Mouse (Mus musculus): Measurements from ENCODE around the gene Clps. TPM values are rescaled to one million over a fixed set of nuclear protein-coding genes. Genes with fewer than 3 reads are reported as not detected.
A peak's percentile ranks its signal among the peaks of the same experiment; 100 is the strongest.

Gene Clps
- polyA plus RNA-seq, 1 experiment from 2014 or later = 0.44 TPM

DNA sequence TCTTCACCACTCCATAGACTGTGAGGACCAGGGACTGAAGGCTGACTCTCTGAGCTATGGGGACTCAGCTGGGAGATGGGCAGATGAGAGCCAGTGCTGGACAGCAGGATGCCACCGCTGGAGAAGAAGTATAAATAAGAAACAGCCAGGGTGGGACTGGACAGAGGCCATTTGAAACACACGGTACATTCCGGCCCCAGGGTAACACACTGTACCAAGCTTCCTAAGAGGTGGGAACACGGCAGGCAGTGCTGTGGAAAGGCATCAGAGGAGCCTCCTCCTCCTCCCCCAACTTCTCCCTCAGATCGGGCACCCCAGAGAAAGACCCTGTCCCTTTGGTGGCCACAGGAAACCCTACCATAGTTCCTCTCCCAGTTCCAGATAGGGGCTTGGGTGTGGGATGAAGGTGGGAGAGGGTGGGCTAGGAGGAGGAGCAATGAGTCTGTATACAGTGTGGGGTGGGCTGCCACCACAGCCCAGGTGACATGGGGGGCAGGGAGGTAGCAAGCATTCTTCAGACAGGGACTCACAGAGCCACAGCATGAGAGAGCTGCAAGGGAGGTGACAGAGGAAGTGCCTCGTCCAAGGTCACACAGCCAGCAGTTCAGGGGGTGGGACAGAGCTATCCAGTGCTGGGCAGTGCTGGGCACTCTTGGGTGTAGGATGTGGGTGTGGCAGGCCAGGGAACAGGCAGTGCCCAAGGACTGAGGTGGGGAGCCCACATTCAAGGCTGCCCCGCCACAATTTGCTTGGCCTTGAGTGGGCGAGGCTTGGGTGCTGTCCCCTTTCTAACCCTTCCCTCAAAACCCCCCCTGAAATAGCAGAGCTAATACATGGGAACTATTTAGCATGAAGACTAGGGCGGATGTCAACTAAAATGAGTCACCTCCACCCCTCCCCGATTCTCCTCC, 44.9 kb downstream of the Clps start:
- H3K4me2 ChIP-seq = no peak overlapping the region
- H3K27me3 ChIP-seq = peaks cover 7% of the 10 kb centered on the region
- ATAC-seq (ENCODE audit: low FRiP score, low read depth) = no peak; the same call in 1 of the 2 replicates
- H3K4me1 ChIP-seq (replicated peaks) = peaks cover 25% of the 10 kb centered on the region
- H3K9ac ChIP-seq = no peak overlapping the region
- H3K27ac ChIP-seq (replicated peaks) = no peak overlapping the region
- no peaks in the 10 kb centered on the region for H3K36me3 ChIP-seq
- no peaks in the 10 kb centered on the region for H3K9me3 ChIP-seq
- no peak overlapping the region for H3K4me3 ChIP-seq
- 67% methylated on average over 10 of the region's 10 CpGs for WGBS

DNA sequence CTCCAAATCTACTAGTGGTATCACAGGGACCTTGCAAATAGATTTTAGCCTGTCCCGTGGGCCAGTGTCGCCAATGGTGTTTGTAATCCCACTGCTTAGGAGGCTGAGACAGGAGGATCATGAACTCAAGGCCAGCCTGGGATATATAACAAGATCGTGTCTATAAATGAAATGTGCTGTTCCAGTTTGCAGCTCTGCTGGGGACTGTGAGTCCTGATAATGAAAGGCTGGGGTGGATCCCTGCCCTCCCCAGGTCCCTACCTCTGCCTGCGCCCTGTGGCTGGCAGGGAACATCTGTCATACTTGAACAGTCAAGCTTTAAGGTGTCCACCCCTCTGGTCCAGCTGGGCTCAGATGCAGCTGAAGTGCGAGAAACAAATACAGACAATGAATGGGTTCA, 46.0 kb downstream of the Clps start:
- Histone ChIP-seq H3K4me2 (no peak overlapping the region), H3K36me3 (no peaks in the 10 kb centered on the region), H3K4me1 (replicated peaks) (peaks cover 28% of the 10 kb centered on the region), H3K9me3 (no peaks in the 10 kb centered on the region), H3K4me3 (no peak overlapping the region), H3K9ac (no peak overlapping the region), H3K27me3 (0 out of 2 replicates have a peak, but pooled peaks cover 4% of the 10 kb centered on the region), H3K27ac (replicated peaks) (no peak overlapping the region)
- WGBS = 47% methylated on average over 5 of the region's 5 CpGs
- ATAC-seq (ENCODE audit: low FRiP score, low read depth) = no peak

DNA sequence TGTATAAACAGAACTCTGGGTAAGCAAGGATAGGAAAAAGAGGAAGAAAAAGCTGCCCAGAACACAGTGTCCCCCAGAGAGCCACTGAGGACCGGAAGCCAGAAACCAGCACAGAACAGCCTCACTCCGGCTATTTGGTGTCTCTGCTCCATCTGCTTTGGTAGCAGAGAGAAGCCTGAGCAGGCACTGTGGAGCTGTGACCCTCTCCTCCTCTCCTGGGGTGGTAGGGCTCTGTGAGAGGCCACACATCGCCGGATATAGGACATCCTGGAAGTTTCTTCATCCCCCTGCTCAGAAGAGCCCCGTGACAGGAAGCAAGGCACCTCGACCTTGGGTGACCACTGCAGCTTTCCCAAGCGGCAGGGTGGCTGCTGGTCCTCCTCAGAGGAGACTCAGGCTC, 46.7 kb downstream of the Clps start:
- Histone ChIP-seq H3K9me3 (no peaks in the 10 kb centered on the region), H3K36me3 (no peaks in the 10 kb centered on the region), H3K27ac (replicated peaks) (no peak overlapping the region), H3K4me2 (no peak overlapping the region), H3K4me1 (replicated peaks) (peaks cover 27% of the 10 kb centered on the region), H3K9ac (no peak overlapping the region), H3K27me3 (0 out of 2 replicates have a peak, but pooled peaks cover 4% of the 10 kb centered on the region), H3K4me3 (no peak overlapping the region)
- WGBS = 69% methylated on average over 7 of the region's 7 CpGs
- no peak for ATAC-seq (ENCODE audit: low FRiP score, low read depth)

DNA sequence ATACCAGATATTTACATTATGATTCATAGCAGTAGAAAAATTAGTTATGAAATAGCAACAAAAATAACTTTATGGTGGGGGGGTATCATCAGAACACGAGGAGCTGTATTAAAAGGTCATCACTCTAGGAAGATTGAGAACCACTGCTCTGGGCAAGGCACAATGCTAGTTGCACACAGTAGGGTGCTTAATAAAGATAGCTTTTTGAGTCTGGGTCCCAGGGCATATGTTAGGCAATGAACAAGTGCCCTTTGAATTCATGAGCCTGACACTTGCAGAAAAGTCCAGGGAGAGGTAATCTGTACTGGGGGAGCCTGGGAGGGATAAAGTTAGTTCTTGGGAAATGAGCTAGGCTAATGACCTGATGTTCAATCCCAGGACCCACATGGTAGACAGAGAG, 47.2 kb downstream of the Clps start:
- 81% methylated on average over 1 of the region's 1 CpGs for WGBS
- H3K9me3 ChIP-seq = no peaks in the 10 kb centered on the region
- H3K4me2 ChIP-seq = no peak overlapping the region
- H3K4me1 ChIP-seq (replicated peaks) = peaks cover 22% of the 10 kb centered on the region
- no peak overlapping the region for H3K4me3 ChIP-seq
- 0 out of 2 replicates have a peak, but pooled peaks cover 4% of the 10 kb centered on the region for H3K27me3 ChIP-seq
- no peak overlapping the region for H3K9ac ChIP-seq
- no peak for ATAC-seq (ENCODE audit: low FRiP score, low read depth)
- H3K36me3 ChIP-seq = no peaks in the 10 kb centered on the region
- H3K27ac ChIP-seq (replicated peaks) = no peak overlapping the region

DNA sequence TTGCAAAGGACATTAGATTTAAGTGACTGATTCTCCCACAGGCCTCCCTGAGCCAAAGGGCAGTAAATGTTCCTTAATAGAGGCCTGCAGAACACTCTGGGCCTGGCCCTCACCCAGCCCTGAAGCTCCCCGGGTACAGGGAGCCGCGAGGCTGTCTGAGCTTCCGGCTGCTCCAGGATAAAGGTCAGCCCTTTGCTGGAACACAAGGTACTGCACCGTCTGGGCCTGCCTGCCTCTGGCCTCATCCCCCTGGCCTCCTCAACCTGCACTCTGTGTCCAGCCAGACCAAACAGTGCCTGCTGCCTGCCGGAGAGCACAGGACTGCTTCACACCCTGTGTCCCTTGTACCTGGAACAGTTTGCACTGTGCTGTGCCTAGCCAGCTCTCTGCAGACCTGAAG, 47.9 kb downstream of the Clps start:
- Histone ChIP-seq H3K27ac (replicated peaks) (no peak overlapping the region), H3K9ac (no peak overlapping the region), H3K4me3 (no peak overlapping the region), H3K27me3 (peaks cover 4% of the 10 kb centered on the region; the same call in 1 of the 2 replicates), H3K36me3 (no peaks in the 10 kb centered on the region), H3K4me2 (no peak overlapping the region), H3K9me3 (no peaks in the 10 kb centered on the region), H3K4me1 (replicated peaks) (peaks cover 16% of the 10 kb centered on the region)
- no peak for ATAC-seq (ENCODE audit: low FRiP score, low read depth)
- 40% methylated on average over 6 of the region's 6 CpGs for WGBS

DNA sequence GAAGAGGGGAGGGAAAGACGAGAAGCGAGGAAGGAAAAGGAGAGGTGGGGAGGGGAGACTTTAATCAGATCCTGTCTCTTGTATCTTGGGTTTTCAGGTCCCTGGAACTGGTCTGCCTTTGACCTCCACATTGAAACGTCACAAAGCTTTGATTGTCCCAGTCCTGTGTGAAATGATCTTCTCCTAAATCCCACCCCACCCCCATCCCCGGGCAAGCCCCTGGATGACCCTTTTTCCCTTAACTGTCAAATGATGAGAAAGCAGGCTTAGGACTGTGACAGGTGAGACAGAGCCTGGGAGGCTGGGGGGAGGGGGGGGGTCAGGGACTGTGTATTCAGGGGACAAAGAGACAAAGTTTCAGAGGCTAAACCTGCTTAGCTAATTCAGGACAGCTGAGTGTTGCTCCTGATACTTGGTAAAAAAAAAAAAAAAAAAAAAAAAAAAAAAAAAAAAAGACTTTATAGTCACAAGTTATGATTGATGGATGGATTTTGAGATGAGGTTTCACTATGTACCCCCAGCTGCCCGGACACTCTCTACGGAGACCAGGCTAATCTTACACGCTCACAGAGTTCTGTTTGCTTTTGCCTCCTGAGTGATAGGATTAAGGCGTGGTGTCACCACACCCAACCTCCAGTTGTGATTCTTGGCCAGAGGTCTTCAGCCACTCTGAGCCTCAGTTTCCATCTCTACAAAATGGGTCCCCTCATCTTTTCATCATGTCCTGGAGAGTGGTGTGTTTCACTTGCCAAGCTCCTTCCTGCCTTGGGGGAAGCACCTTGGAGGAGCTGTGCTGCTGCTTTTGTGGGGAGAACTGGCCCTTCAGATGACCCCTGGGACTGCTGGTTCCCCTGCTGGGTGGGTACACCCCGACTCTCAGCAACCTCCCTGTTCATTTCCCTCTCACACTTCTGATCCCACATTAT, 48.7 kb downstream of the Clps start:
- H3K4me2 ChIP-seq = no peak overlapping the region
- H3K9me3 ChIP-seq = no peaks in the 10 kb centered on the region
- 37% methylated on average over 9 of the region's 9 CpGs for WGBS
- no peak overlapping the region for H3K27ac ChIP-seq (replicated peaks)
- peaks cover 4% of the 10 kb centered on the region; the same call in 1 of the 2 replicates for H3K27me3 ChIP-seq
- H3K4me3 ChIP-seq = no peak overlapping the region
- H3K36me3 ChIP-seq = no peaks in the 10 kb centered on the region
- H3K4me1 ChIP-seq (replicated peaks) = peaks cover 8% of the 10 kb centered on the region
- no peak for ATAC-seq (ENCODE audit: low FRiP score, low read depth)
- H3K9ac ChIP-seq = no peak overlapping the region

DNA sequence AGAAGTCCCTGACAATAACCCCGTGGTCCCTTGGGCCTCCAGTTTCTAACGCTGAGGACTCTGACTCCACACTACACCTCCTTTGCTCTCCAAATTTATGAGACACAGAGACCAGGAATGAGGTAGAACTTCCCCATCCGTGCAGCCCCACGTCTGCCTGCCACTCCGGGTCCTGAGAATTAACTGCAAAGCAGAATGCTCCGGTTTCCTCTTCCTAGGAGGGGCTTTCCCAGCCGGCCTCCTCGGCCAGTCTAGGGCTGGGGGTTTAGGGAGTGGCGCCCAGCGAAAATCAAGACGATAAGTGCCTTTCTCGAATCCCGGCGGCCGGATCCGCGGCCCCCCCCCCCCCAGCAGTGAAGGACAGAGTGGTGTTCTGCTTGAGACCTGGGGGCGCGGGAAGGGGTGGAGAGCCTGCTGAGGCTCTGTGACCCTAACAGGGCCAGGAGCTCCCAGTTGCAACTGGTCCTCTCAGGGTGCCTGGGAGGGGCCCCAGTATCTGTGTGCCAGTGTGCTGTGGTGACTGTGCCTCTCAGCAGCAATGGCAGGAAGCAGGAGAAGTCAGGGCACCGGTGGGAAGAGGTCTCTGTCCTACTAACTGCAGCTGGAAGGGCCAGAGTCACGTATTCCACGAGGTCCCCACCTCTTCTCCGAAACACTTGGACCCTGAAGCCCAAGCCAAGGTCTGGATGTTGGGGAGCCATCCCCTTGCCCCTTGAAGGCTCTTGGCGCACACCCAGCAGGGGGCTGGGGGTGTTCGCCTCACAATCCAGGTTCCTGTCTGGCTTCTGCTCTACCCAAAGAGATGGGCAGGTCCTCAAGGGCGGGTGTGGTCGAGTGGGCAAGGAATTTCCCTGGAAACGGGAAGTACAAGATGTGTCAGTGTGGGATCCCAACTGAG, 49.9 kb downstream of the Clps start:
- H3K27ac ChIP-seq (replicated peaks) = no peak overlapping the region
- 6% methylated on average over 28 of the region's 28 CpGs for WGBS
- peaks cover 8% of the 10 kb centered on the region for H3K4me1 ChIP-seq (replicated peaks)
- H3K9me3 ChIP-seq = no peaks in the 10 kb centered on the region
- H3K4me2 ChIP-seq = peak overlapping the region; percentile 42
- H3K36me3 ChIP-seq = no peaks in the 10 kb centered on the region
- 0 out of 2 replicates have a peak overlapping the region, but pooled peaks have one; percentile 2 for H3K4me3 ChIP-seq
- no peak for ATAC-seq (ENCODE audit: low FRiP score, low read depth)
- H3K27me3 ChIP-seq = peaks cover 4% of the 10 kb centered on the region; the same call in 1 of the 2 replicates
- H3K9ac ChIP-seq = no peak overlapping the region

Small RNA genes lying within 50 kb of the gene (microRNA-seq; reads per million reads assigned to microRNA genes)
- gene Gm25195 = not detected
- gene Mir6969 = not detected

Other genes with a start within 250 kb of the Clps start
- gene Fance, start 247.2 kb downstream of the Clps start, polyA plus RNA-seq (2015; fragmentation: Nextera tagmentation; extraction: Ambion mirVana) = 25.5 and 26.2 TPM in 2 replicates
- 318 and 325 TPM in 2 replicates for gene Rpl10a, start 232.3 kb downstream of the Clps start, polyA plus RNA-seq (2015; fragmentation: Nextera tagmentation; extraction: Ambion mirVana)
- 1.8 and 2.7 TPM in 2 replicates for gene Tead3, start 209.9 kb downstream of the Clps start, polyA plus RNA-seq (2015; fragmentation: Nextera tagmentation; extraction: Ambion mirVana)
- 1.5 and 1.7 TPM in 2 replicates for gene Tulp1, start 195.5 kb downstream of the Clps start, polyA plus RNA-seq (2015; fragmentation: Nextera tagmentation; extraction: Ambion mirVana)
- gene Fkbp5, start 43.2 kb downstream of the Clps start, polyA plus RNA-seq (2015; fragmentation: Nextera tagmentation; extraction: Ambion mirVana) = 31.5 and 32.5 TPM in 2 replicates
- not detected in 2 replicates for gene Armc12, start 30.0 kb downstream of the Clps start, polyA plus RNA-seq (2015; fragmentation: Nextera tagmentation; extraction: Ambion mirVana)
- gene Clpsl2, start 11.4 kb downstream of the Clps start, polyA plus RNA-seq (2015; fragmentation: Nextera tagmentation; extraction: Ambion mirVana) = not detected in 2 replicates
- gene Lhfpl5, start 14.9 kb upstream of the Clps start, polyA plus RNA-seq (2015; fragmentation: Nextera tagmentation; extraction: Ambion mirVana) = 16.4 and 16.5 TPM in 2 replicates
- 86.6 and 88.7 TPM in 2 replicates for gene Srpk1, start 61.9 kb upstream of the Clps start, polyA plus RNA-seq (2015; fragmentation: Nextera tagmentation; extraction: Ambion mirVana)
- 1.5 and 1.8 TPM in 2 replicates for gene Slc26a8, start 129.5 kb upstream of the Clps start, polyA plus RNA-seq (2015; fragmentation: Nextera tagmentation; extraction: Ambion mirVana)
- gene Mapk14, start 130.6 kb upstream of the Clps start, polyA plus RNA-seq (2015; fragmentation: Nextera tagmentation; extraction: Ambion mirVana) = 25.6 and 28.7 TPM in 2 replicates
- 3.0 and 3.2 TPM in 2 replicates for gene AC170998.1, start 165.3 kb upstream of the Clps start, polyA plus RNA-seq (2015; fragmentation: Nextera tagmentation; extraction: Ambion mirVana)
- 0.97 and 1.7 TPM in 2 replicates for gene Mapk13, start 208.5 kb upstream of the Clps start, polyA plus RNA-seq (2015; fragmentation: Nextera tagmentation; extraction: Ambion mirVana)
- 8.1 and 9.6 TPM in 2 replicates for gene Brpf3, start 240.3 kb upstream of the Clps start, polyA plus RNA-seq (2015; fragmentation: Nextera tagmentation; extraction: Ambion mirVana)

Measured in hindbrain, embryonic 15.5 days (tissue).